Mouse (Mus musculus): ENCODE data around the gene Atg5.

- no peak for TF ChIP-seq CTCF (IDR thresholded peaks at IDR 0.05)
- no peak for TF ChIP-seq EP300 (IDR thresholded peaks at IDR 0.05)
Measured at GRCm38 (mm10) chr10:44266561-44266960, 1.6 kb upstream of the Atg5 start.

Measured in lung, postnatal 0 days (tissue).